Mouse (Mus musculus) urinary bladder, postnatal 4 days (tissue): ENCODE data around the gene Dtnbp1.

Experiments
- DNase-seq, 2 experiments: peaks; one replicate each; pipeline ENCODE4 v3.0.0; 2021 to 2022; ENCODE audit warnings: low spot score in 2 of 2

The Dtnbp1 gene

DNA sequence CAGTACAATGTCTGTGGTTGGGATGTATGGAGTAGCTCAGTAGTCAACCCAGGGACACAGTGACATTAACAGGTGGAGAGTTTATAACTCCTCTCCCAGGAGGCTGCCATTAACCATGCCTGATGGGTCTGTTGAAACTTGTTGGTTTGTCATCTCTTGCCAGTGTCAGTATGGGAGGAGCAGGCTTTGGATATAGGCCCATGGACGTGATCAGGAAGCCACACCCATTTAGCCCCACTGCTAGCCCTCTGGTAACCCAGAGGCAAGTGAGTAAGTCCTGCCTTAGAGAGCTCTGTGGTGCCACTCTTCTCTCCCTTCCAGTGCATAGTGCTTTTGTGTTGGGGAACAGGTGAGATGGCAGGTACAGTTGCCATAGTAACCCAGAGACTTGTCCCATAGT is 97.7 kb downstream of the Dtnbp1 start:
- no peak for DNase-seq

DNA sequence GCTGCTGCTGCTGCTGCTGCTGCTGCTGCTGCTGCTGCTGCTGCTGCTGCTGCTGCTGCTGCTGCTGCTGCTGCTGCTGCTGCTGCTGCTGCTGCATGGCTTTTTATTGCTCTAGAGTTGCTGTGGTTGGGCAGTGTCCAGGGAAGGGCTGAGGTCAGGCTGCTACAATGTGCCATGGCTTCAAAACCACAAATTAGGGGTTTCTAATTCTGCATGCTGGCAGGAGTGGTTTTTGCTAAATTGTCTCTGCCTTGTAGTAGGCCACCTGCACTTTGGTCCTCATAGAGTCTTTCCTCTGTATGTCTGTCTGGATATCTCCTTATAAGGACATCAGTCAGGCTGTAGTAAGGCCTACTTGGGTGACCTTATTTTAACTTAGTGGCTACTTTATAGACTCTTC is 98.5 kb downstream of the Dtnbp1 start:
- no peak for DNase-seq

DNA sequence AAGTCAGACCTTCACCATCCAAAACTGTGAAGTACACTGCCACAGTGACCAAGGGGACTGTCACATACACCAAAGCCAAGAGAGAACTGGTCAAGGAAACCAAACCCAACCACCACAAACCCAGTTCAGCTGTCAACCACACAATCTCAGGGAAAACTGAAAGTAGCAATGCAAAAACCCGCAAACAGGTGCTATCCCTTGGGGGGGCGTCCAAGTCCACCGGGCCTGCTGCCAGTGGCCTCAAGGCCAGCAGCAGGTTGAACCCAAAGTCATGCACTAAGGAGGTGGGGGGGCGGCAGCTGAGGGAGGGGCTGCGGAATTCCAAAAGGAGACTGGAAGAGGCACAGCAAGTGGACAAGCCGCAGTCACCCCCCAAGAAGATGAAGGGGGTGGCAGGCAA is 99.6 kb downstream of the Dtnbp1 start:
- no peak for DNase-seq

DNA sequence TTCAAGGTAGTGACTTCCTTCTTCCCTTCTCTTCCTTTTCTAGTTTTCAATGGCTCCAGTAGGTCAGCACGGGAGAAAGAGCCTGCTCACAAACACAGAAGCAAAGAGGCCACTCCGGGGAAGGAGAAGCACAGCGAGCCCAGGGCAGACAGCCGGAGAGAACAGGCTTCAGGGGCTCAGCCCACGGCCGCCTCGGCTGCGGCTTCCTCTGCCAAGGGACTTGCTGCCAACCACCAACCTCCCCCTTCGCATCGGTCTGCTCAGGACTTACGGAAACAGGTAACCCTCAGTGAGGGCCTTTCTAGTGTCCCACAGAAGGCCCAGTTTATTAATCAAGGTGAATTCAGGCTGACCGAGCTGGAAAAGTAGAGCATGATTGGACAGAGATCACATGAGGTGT is 105.7 kb downstream of the Dtnbp1 start:
- DNase-seq: no peak

DNA sequence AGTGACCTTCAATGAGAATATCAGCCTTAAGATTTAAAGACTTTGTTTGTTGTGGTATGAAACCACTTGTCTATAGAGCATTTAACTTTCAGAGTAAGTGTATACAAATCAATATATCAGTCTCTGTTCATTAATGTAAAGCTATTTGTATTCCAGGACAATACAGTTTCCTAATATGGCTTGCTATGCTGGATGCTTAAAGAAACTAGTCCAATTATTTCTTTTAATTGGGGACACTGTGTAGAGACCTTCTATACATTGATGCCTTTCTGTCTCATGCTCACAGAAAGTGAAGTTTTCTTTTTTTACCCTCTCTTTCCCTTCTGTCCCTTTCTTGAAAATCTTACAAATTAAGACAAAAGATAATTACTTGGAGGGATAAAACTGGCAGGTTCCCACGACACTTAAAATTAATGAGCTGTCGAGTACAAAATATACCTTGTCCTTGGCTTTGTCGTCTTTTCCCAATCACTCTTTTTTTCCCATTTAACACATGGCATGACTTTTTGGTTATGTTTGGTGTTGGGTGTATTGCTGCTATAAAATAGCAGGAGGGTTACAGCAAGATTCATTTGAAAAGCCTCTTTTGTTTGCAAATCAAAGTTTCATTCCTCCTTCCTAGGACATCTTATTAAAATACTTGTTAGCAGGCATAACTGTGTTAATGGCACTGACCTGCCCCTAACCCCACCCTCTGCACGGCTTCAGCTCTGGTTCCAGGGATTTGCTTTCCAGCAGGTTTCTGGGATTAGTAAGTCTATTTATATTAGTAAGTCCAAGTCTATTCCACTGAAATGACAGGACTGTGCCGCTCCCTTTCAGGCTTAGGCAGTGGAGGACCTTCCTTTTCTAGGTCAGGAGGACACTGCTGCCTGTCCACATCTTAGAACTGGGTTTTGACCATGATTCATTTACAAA is 109.9 kb downstream of the Dtnbp1 start:
- DNase-seq: no peak

DNA sequence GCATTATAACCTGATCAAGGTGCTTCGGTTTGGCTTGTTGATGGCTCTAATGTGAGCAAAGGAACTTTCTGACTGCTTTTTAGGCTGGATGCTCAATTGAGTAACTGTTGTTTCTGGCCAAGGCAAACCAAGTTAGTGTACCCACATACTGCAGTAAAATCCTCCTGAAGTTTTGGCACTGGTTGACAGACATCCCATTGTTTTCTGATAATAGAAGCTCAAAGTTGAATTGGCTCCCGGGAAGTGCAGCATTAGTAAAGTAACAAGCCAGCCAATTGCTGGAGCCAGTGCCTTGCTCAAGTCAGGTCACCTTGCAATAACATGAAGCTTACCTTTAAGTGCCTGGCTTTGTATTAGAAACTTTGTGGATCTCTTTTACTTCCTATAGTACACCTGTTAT is 111.3 kb downstream of the Dtnbp1 start:
- DNase-seq: no peak

DNA sequence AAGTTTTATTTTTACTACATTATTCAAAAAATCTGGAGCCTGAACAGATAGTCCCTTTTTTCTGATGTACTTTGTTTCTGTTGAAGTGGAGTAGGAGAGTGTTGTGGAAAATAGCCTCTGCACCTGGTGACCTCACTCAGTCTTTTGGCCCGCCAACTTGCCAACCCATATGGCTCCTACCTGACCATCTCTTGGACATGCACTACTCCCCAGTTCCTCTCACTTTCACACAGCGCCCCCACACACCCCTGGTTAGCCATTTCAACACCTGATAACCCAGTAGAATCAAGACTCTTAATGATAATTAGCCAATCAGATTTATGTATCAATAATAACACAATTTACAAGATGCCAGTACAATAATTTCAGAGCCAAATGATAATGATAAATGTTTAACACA is 115.7 kb downstream of the Dtnbp1 start:
- DNase-seq: no peak

DNA sequence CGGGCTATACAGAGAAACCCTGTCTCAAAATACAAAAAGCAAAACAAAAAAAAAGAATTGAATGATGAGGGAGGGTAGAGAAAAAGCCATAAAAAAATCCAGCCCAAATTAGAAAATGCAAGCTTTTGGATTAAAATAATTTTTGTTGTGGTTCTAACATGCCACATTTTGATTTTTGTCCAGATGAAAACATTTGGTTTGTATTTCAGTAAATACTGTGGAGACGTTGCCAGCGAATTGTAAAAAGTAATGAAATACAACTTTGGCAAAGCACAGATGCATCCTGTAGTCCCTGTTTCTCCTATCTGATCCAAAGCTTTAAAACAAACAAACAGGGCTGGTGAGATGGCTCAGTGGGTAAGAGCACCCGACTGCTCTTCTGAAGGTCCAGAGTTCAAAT is 120.9 kb downstream of the Dtnbp1 start:
- DNase-seq: no peak

DNA sequence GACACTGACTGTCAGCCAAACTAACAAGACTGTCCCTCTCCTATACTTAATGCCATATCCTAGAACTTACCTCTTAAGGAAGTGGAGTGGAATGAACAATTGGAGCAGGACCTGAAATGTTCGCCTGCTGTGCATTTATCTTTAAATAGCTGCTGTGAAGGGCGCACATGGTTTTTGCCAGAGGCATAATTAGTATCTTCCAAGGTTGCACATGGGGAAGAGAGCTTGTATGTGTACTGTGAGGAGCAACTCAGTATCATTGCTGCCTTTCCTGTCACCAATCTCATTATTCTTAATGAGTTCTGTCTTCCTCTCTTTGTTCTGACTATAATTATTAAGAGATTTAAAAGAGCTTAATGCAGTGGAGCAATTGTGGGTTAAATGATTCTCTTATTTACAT is 125.1 kb downstream of the Dtnbp1 start:
- no peak for DNase-seq
